Mouse (Mus musculus): ENCODE measurements at regions not wholly inside any gene's neighbourhood (a gene's known extent, or its start where the extent isn't known, plus 50 kb on each side); places are given as distances from the start of the nearest gene placed in this dataset.
"Not testable (repeated sequence)": the region's sequence is repeated elsewhere in the genome, so short reads cannot be mapped to it uniquely, and the experiment has no call there.

- intact Hi-C loops (cut with DNase I) = no loop called here
- no peak for DNase-seq
Observed at GRCm38 (mm10) chr14:16044466-16044865, 204.6 kb upstream of the Ngly1 start.

- intact Hi-C loops (cut with DNase I); DNase-seq: not testable (repeated sequence)
Observed at GRCm38 (mm10) chr14:16072534-16072933, 176.5 kb upstream of the Ngly1 start.

- intact Hi-C loops (cut with DNase I) = no loop called here
- DNase-seq = no peak
Observed at GRCm38 (mm10) chr14:16074089-16074488, 175.0 kb upstream of the Ngly1 start.

GRCm38 (mm10) chr14:16079096-16079495, 170.0 kb upstream of the Ngly1 start:
- intact Hi-C loops (cut with DNase I) = no loop called here
- DNase-seq = no peak

GRCm38 (mm10) chr14:16087231-16087630, 161.8 kb upstream of the Ngly1 start:
- intact Hi-C loops (cut with DNase I); DNase-seq: not testable (repeated sequence)

GRCm38 (mm10) chr14:16092391-16093132, 156.5 kb upstream of the Ngly1 start:
- DNase-seq = no peak
- intact Hi-C loops (cut with DNase I) = no loop called here

- intact Hi-C loops (cut with DNase I) = no loop called here
- no peak for DNase-seq
Observed at GRCm38 (mm10) chr14:16093133-16093505, 156.0 kb upstream of the Ngly1 start.

- no peak for DNase-seq
- intact Hi-C loops (cut with DNase I) = no loop called here
Observed at GRCm38 (mm10) chr14:16109414-16109813, 139.7 kb upstream of the Ngly1 start.

GRCm38 (mm10) chr14:16132672-16133071, 116.4 kb upstream of the Ngly1 start:
- intact Hi-C loops (cut with DNase I) = no loop called here
- DNase-seq = no peak

GRCm38 (mm10) chr14:16133410-16133809, 115.7 kb upstream of the Ngly1 start:
- intact Hi-C loops (cut with DNase I) = no loop called here
- no peak for DNase-seq

- DNase-seq = no peak
- intact Hi-C loops (cut with DNase I) = no loop called here
Observed at GRCm38 (mm10) chr14:16136187-16136586, 112.9 kb upstream of the Ngly1 start.

- intact Hi-C loops (cut with DNase I) = no loop called here
- no peak for DNase-seq
Observed at GRCm38 (mm10) chr14:16144299-16144698, 104.8 kb upstream of the Ngly1 start.

GRCm38 (mm10) chr14:16146811-16147210, 102.3 kb upstream of the Ngly1 start:
- intact Hi-C loops (cut with DNase I) = no loop called here

GRCm38 (mm10) chr14:16151815-16152214, 97.3 kb upstream of the Ngly1 start:
- DNase-seq = no peak
- intact Hi-C loops (cut with DNase I) = no loop called here

More at GRCm38 (mm10) chr14:16146811-16147210, 102.3 kb upstream of the Ngly1 start:
- DNase-seq = no peak

GRCm38 (mm10) chr14:16152702-16153101, 96.4 kb upstream of the Ngly1 start:
- DNase-seq = no peak
- intact Hi-C loops (cut with DNase I) = no loop called here

- intact Hi-C loops (cut with DNase I) = no loop called here
Observed at GRCm38 (mm10) chr14:16155106-16155505, 94.0 kb upstream of the Ngly1 start.

GRCm38 (mm10) chr14:16170226-16170625, 78.9 kb upstream of the Ngly1 start:
- intact Hi-C loops (cut with DNase I) = no loop called here
- no peak for DNase-seq

More at GRCm38 (mm10) chr14:16155106-16155505, 94.0 kb upstream of the Ngly1 start:
- DNase-seq = no peak

GRCm38 (mm10) chr14:16172261-16172660, 76.8 kb upstream of the Ngly1 start:
- DNase-seq = no peak
- intact Hi-C loops (cut with DNase I) = no loop called here

- no peak for DNase-seq
- intact Hi-C loops (cut with DNase I) = no loop called here
Observed at GRCm38 (mm10) chr14:16173292-16173691, 75.8 kb upstream of the Ngly1 start.

GRCm38 (mm10) chr14:16178227-16178626, 70.9 kb upstream of the Ngly1 start:
- no peak for DNase-seq
- intact Hi-C loops (cut with DNase I) = no loop called here

- DNase-seq = no peak
- intact Hi-C loops (cut with DNase I) = no loop called here
Observed at GRCm38 (mm10) chr14:16181822-16182221, 67.3 kb upstream of the Ngly1 start.

GRCm38 (mm10) chr14:16185246-16185645, 63.8 kb upstream of the Ngly1 start:
- DNase-seq = no peak
- intact Hi-C loops (cut with DNase I) = no loop called here
